Mouse (Mus musculus) stomach, embryonic 16.5 days (tissue): ENCODE data around the gene Shld2. TPM values are rescaled to one million over a fixed set of nuclear protein-coding genes. Genes with fewer than 3 reads are reported as not detected.

Experiments
- ATAC-seq: fragments of 200-750 bp; cut with Nextera tagmentation; 2 replicates; pipeline ENCODE4 v1.8.0; 2017; ENCODE audit warnings: moderate number of reproducible peaks, moderate TSS enrichment; ENCODE audit not compliant: insufficient read depth, low FRiP score
- H3K27ac ChIP-seq: fragments of 300-500 bp; sonication (generic); 2 replicates; pipeline ENCODE4 v1.5.1; 2014; ENCODE audit warnings: low read length
- H3K27me3 ChIP-seq: fragments of 300-500 bp; sonication (generic); 2 replicates; pipeline ENCODE4 v1.6.1; 2014; ENCODE audit warnings: low read length, control low read depth, mixed read lengths; ENCODE audit not compliant: control insufficient read depth, insufficient read depth
- H3K36me3 ChIP-seq: fragments of 300-500 bp; sonication (generic); 2 replicates; pipeline ENCODE4 v1.6.1; 2014; ENCODE audit warnings: low read length; ENCODE audit not compliant: control insufficient read depth, insufficient read depth
- H3K4me1 ChIP-seq: fragments of 300-500 bp; sonication (generic); 2 replicates; pipeline ENCODE4 v1.6.1; 2014; ENCODE audit warnings: low read length, control low read depth, mixed read lengths; ENCODE audit not compliant: control insufficient read depth, insufficient read depth
- H3K4me2 ChIP-seq: fragments of 300-500 bp; sonication (generic); 2 replicates; pipeline ENCODE4 v1.6.1; 2014; ENCODE audit warnings: low read depth, low read length, mixed read lengths
- H3K4me3 ChIP-seq: fragments of 300-500 bp; sonication (generic); replicated peaks from 2 replicates; pipeline ENCODE4 v1.5.1; 2014; ENCODE audit warnings: mild to moderate bottlenecking, low read length
- H3K9ac ChIP-seq: fragments of 300-500 bp; sonication (generic); 2 replicates; pipeline ENCODE4 v1.6.1; 2014; ENCODE audit warnings: low read length
- H3K9me3 ChIP-seq: fragments of 300-500 bp; sonication (generic); replicated peaks from 2 replicates; pipeline ENCODE4 v1.6.1; 2016; ENCODE audit warnings: low read length, control low read depth; ENCODE audit not compliant: control insufficient read depth
- WGBS: fragments of 180-500 bp; shearing (Covaris S2); extraction: QIAGEN DNeasy Blood & Tissue Kit; methylation state at CpG from one replicate; pipeline ENCODE4 v1.1.7; 2014; 5-methylcytosine and 5-hydroxymethylcytosine counted together
- polyA plus RNA-seq: library from polyadenylated mRNA; unstranded; fragments of >200 nt; fragmentation: Nextera tagmentation; extraction: Ambion mirVana; gene quantifications from 2 replicates; pipeline ENCODE4 v1.2.1, GENCODE M21; 2015

Gene Shld2
- polyA plus RNA-seq, 1 experiment from 2014 or later: 6.1 TPM

- Histone ChIP-seq H3K4me2 (no peak overlapping the region), H3K27ac (no peak overlapping the region), H3K36me3 (no peaks in the 10 kb centered on the region), H3K9ac (no peak overlapping the region), H3K4me1 (no peaks in the 10 kb centered on the region), H3K27me3 (no peaks in the 10 kb centered on the region), H3K4me3 (no peak overlapping the region), H3K9me3 (no peaks in the 10 kb centered on the region)
- no peak for ATAC-seq
- 46% methylated on average over 2 of the region's 2 CpGs for WGBS
Measured at GRCm38 (mm10) chr14:34208651-34209050, 101.6 kb downstream of the Shld2 start.

GRCm38 (mm10) chr14:34207996-34208395 lies 102.3 kb downstream of the Shld2 start:
- no peaks in the 10 kb centered on the region for H3K4me1 ChIP-seq
- H3K9me3 ChIP-seq: no peaks in the 10 kb centered on the region
- no peak overlapping the region for H3K4me2 ChIP-seq
- WGBS: 68% methylated on average over 6 of the region's 6 CpGs
- H3K27ac ChIP-seq: no peak overlapping the region
- no peaks in the 10 kb centered on the region for H3K27me3 ChIP-seq
- no peak overlapping the region for H3K4me3 ChIP-seq
- no peaks in the 10 kb centered on the region for H3K36me3 ChIP-seq
- H3K9ac ChIP-seq: no peak overlapping the region
- no peak for ATAC-seq

- H3K4me3 ChIP-seq: peak within 1 kb of the TSS; percentile 69
- ATAC-seq: peak; percentile 29; the same call in 1 of the 2 replicates
- no peaks in the 10 kb centered on the region for H3K36me3 ChIP-seq
- peak within 1 kb of the TSS; percentile 98 for H3K4me2 ChIP-seq
- peak within 1 kb of the TSS; percentile 72 for H3K9ac ChIP-seq
- H3K9me3 ChIP-seq: no peaks in the 10 kb centered on the region
- no peaks in the 10 kb centered on the region for H3K4me1 ChIP-seq
- H3K27me3 ChIP-seq: no peaks in the 10 kb centered on the region; the same call in 1 of the 2 replicates
- no peak within 1 kb of the TSS for H3K27ac ChIP-seq
- WGBS: 5% methylated on average over 51 of the region's 52 CpGs
Measured at GRCm38 (mm10) chr14:34201231-34202035, 108.9 kb downstream of the Shld2 start, which contains the start of gene Gprin2. Gprin2 (minus strand) TSS chr14:34201653.

GRCm38 (mm10) chr14:34200738-34201230 lies 109.5 kb downstream of the Shld2 start:
- peak; percentile 42 for ATAC-seq
- Histone ChIP-seq H3K4me3 (peak overlapping the region; percentile 69), H3K9me3 (no peaks in the 10 kb centered on the region), H3K36me3 (no peaks in the 10 kb centered on the region), H3K27ac (no peak overlapping the region), H3K27me3 (no peaks in the 10 kb centered on the region; the same call in 1 of the 2 replicates), H3K9ac (peak overlapping the region; percentile 72), H3K4me2 (peak overlapping the region; percentile 98), H3K4me1 (no peaks in the 10 kb centered on the region)
- 5% methylated on average over 19 of the region's 19 CpGs for WGBS

- Histone ChIP-seq H3K4me1 (no peaks in the 10 kb centered on the region), H3K4me2 (no peak overlapping the region), H3K9me3 (no peaks in the 10 kb centered on the region), H3K27me3 (no peaks in the 10 kb centered on the region), H3K27ac (no peak overlapping the region), H3K9ac (no peak overlapping the region), H3K4me3 (no peak overlapping the region), H3K36me3 (no peaks in the 10 kb centered on the region)
- no peak for ATAC-seq
- 45% methylated on average over 4 of the region's 4 CpGs for WGBS
Measured at GRCm38 (mm10) chr14:34196706-34197105, 113.6 kb downstream of the Shld2 start.

- no peak overlapping the region for H3K9ac ChIP-seq
- no peak overlapping the region for H3K27ac ChIP-seq
- H3K4me1 ChIP-seq: no peaks in the 10 kb centered on the region
- H3K4me2 ChIP-seq: no peak overlapping the region
- H3K9me3 ChIP-seq: no peaks in the 10 kb centered on the region
- no peaks in the 10 kb centered on the region for H3K36me3 ChIP-seq
- no peaks in the 10 kb centered on the region for H3K27me3 ChIP-seq
- no peak for ATAC-seq
- 90% methylated on average over 15 of the region's 15 CpGs for WGBS
- no peak overlapping the region for H3K4me3 ChIP-seq
Measured at GRCm38 (mm10) chr14:34195466-34195865, 114.8 kb downstream of the Shld2 start.

- H3K27me3 ChIP-seq: no peaks in the 10 kb centered on the region
- 82% methylated on average over 4 of the region's 4 CpGs for WGBS
- no peak overlapping the region for H3K4me2 ChIP-seq
- no peak for ATAC-seq
- no peaks in the 10 kb centered on the region for H3K4me1 ChIP-seq
- no peak overlapping the region for H3K4me3 ChIP-seq
- H3K36me3 ChIP-seq: no peaks in the 10 kb centered on the region
- no peak overlapping the region for H3K27ac ChIP-seq
- no peak overlapping the region for H3K9ac ChIP-seq
- no peaks in the 10 kb centered on the region for H3K9me3 ChIP-seq
Measured at GRCm38 (mm10) chr14:34193879-34194278, 116.4 kb downstream of the Shld2 start.

GRCm38 (mm10) chr14:34190361-34190760 lies 119.9 kb downstream of the Shld2 start:
- Histone ChIP-seq H3K4me1 (no peaks in the 10 kb centered on the region), H3K4me3 (no peak overlapping the region), H3K4me2 (no peak overlapping the region), H3K9me3 (no peaks in the 10 kb centered on the region), H3K27ac (no peak overlapping the region), H3K36me3 (no peaks in the 10 kb centered on the region), H3K9ac (no peak overlapping the region), H3K27me3 (no peaks in the 10 kb centered on the region)
- WGBS: 61% methylated on average over 7 of the region's 7 CpGs
- no peak for ATAC-seq

GRCm38 (mm10) chr14:34188629-34189028 lies 121.7 kb downstream of the Shld2 start:
- H3K9ac ChIP-seq: no peak overlapping the region
- WGBS: 72% methylated on average over 5 of the region's 5 CpGs
- no peaks in the 10 kb centered on the region for H3K36me3 ChIP-seq
- H3K4me1 ChIP-seq: no peaks in the 10 kb centered on the region
- H3K27me3 ChIP-seq: no peaks in the 10 kb centered on the region
- H3K4me2 ChIP-seq: no peak overlapping the region
- ATAC-seq: no peak
- no peak overlapping the region for H3K27ac ChIP-seq
- no peak overlapping the region for H3K4me3 ChIP-seq
- no peaks in the 10 kb centered on the region for H3K9me3 ChIP-seq
